Mouse (Mus musculus): ENCODE results near the gene Zbtb37. TPM values are rescaled to one million over a fixed set of nuclear protein-coding genes. Genes with fewer than 3 reads are reported as not detected.
A peak's percentile ranks its signal among the peaks of the same experiment; 100 is the strongest.
"Not testable (repeated sequence)": the region's sequence is repeated elsewhere in the genome, so short reads cannot be mapped to it uniquely, and the experiment has no call there.

The Zbtb37 gene
- total RNA-seq, 2 experiments from 2014 or later = 6.2 to 6.6 TPM

DNA sequence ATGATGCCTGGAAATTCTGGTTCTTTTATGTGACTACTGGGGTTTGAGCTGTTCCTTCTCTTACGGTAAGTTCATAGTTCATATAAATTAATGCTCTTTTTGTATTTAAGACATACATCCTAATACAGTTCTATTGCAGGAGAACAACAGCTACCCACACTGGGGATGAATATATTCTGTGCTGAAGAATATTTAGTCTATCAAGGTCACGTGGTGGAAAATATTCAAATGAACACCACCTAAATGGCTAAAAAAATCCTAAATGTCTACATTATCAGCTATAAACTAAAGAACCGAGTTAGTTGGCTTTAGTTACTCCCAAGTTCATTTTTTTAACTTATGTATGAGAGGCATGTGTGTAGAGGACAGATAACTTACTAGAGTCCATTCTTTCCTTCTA is 4.6 kb downstream of the Zbtb37 start:
- DNase-seq = no peak
- Histone ChIP-seq H3K4me3 (no peak overlapping the region), H3K27ac (no peak overlapping the region)
- no peak for TF ChIP-seq CTCF (IDR thresholded peaks at IDR 0.05)
- intact Hi-C loops (cut with DNase I) = loop anchor here (5.0 kb wide), 1 partner anchor 58 kb away; no protein-coding TSS in a partner anchor

GRCm38 (mm10) chr1:161028427-161028826 is 6.2 kb downstream of the Zbtb37 start:
- H3K4me3 ChIP-seq; DNase-seq; H3K27ac ChIP-seq; intact Hi-C loops (cut with DNase I): not testable (repeated sequence)

DNA sequence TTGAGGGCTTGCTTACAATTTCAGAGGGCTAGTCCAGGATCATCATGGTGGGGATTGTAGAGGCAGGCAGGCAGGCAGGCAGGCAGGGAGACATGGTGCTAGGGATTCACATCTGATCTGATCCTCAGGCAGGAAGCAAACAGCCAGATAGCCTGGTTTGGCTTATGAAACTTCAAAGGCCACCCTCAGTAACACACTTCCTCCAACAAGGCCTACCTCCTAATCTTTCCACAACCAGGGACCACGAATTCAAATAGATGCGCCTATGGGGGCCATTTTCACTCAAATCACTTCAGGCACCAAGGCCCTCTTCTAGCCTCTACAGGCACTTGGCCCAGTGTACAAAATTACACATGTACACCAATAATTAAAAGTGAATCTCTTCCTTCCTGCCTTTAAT is 7.5 kb downstream of the Zbtb37 start:
- no peak overlapping the region for H3K27ac ChIP-seq
- H3K4me3 ChIP-seq = no peak overlapping the region
- no peak for TF ChIP-seq CTCF (IDR thresholded peaks at IDR 0.05)
- no peak for DNase-seq
- intact Hi-C loops (cut with DNase I) = no loop called here

DNA sequence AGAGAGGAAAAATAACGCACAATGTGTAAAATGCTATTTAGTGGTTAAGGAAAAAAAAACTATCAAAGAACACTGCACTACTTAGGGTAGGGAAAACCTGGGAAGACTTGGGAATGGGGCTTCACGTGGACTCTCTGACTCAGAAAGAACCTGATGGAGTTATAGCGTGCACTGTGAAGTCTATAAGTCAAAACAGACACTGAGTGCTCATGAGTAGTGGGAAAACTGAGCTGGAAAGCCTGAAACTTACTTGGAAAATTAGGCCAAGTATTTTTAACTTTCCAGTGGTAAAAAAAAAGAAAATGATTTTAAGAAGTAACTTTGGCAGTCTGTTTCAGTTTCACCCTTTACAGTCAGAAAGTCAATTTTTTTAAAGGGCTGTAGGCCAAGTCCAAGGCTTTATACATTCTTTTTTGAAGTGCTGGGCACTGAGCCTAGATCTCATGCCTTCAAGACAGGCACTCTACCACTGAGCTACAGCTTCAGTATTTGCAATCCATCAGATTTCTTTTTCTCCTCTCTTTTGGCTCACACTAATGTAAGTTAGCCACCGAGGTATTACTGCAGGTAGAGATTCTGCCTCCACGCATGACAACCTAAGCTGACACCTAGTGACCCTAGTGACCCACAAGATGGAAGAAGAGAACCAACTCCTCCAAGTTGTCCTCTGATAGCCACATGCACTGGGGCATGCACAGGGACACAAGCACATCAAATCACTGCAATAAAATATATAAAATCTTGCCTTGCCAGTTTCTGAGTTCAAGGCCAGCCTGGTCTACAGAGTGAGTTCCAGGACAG is 9.0 kb downstream of the Zbtb37 start:
- no peak overlapping the region for H3K4me3 ChIP-seq
- DNase-seq = no peak
- no peak for TF ChIP-seq CTCF (IDR thresholded peaks at IDR 0.05)
- peak overlapping the region; percentile 12; the same call in 1 of the 2 replicates for H3K27ac ChIP-seq
- intact Hi-C loops (cut with DNase I) = no loop called here

- no peak for TF ChIP-seq CTCF (IDR thresholded peaks at IDR 0.05)
- H3K27ac ChIP-seq = no peak overlapping the region
- no peak overlapping the region for H3K4me3 ChIP-seq
- intact Hi-C loops (cut with DNase I) = no loop called here
- DNase-seq = no peak
These were observed 14.6 kb downstream of the Zbtb37 start for GRCm38 (mm10) chr1:161020051-161020450.

- H3K27ac ChIP-seq = no peak overlapping the region
- intact Hi-C loops (cut with DNase I) = no loop called here
- H3K4me3 ChIP-seq = no peak overlapping the region
- TF ChIP-seq CTCF (IDR thresholded peaks at IDR 0.05) = no peak
- no peak for DNase-seq
These were observed 18.3 kb downstream of the Zbtb37 start for GRCm38 (mm10) chr1:161016378-161016777.

- intact Hi-C loops (cut with DNase I) = no loop called here
- H3K4me3 ChIP-seq = no peak overlapping the region
- DNase-seq = no peak
- no peak for TF ChIP-seq CTCF (IDR thresholded peaks at IDR 0.05)
- H3K27ac ChIP-seq = no peak overlapping the region
These were observed 24.2 kb downstream of the Zbtb37 start for GRCm38 (mm10) chr1:161010436-161010835.

- DNase-seq = no peak
These were observed 26.6 kb downstream of the Zbtb37 start for GRCm38 (mm10) chr1:161008038-161008437.

GRCm38 (mm10) chr1:161006471-161006870 is 28.2 kb downstream of the Zbtb37 start:
- no peak for TF ChIP-seq CTCF (IDR thresholded peaks at IDR 0.05)
- DNase-seq = no peak
- H3K27ac ChIP-seq = no peak overlapping the region
- intact Hi-C loops (cut with DNase I) = no loop called here
- H3K4me3 ChIP-seq = no peak overlapping the region

More at GRCm38 (mm10) chr1:161008038-161008437, 26.6 kb downstream of the Zbtb37 start:
- intact Hi-C loops (cut with DNase I) = no loop called here
- Histone ChIP-seq H3K27ac (no peak overlapping the region), H3K4me3 (no peak overlapping the region)
- no peak for TF ChIP-seq CTCF (IDR thresholded peaks at IDR 0.05)

GRCm38 (mm10) chr1:161005526-161005925 is 29.1 kb downstream of the Zbtb37 start:
- intact Hi-C loops (cut with DNase I) = no loop called here
- H3K4me3 ChIP-seq = no peak overlapping the region
- no peak overlapping the region for H3K27ac ChIP-seq
- TF ChIP-seq CTCF (IDR thresholded peaks at IDR 0.05) = no peak
- DNase-seq = no peak

DNA sequence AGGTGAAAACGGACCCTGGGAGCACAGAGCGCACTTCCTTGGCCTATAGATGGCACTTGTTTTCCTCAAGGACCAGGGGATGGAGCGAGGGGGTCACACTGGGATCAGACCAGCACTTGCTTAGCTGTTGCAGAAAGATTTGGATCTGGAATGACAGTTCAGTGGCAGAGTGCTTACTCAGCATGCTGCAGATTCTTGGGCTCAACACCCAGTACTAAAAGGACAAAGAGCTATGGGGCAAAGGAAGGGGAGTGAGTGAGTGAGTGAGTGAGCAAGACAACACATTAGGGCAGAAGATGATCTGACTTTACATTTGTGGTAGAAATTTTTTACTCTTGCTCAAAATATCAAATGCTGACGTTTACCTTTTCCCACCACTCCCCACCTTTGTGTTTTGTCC is 29.7 kb downstream of the Zbtb37 start:
- no peak for DNase-seq
- intact Hi-C loops (cut with DNase I) = no loop called here
- H3K27ac ChIP-seq = no peak overlapping the region
- H3K4me3 ChIP-seq = no peak overlapping the region
- TF ChIP-seq CTCF (IDR thresholded peaks at IDR 0.05) = no peak

DNA sequence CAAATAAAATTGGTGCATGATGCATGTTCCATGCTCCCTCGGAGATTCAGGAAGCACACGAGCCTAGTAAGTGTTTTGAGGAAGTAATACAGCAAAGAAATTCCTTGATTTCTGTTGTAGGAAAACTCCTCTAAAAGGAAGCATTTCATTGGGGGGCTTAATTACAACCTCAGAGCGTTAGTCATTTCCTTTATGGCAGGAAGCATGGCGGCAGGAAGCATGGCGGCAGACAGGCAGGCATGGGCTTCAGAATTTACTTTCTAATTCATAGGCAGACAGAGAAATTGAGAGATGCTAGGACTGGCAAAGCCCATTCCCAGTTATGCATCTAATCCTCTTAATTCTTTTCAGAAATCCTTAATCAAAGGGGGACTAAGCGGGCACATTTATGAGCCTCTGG is 40.8 kb downstream of the Zbtb37 start:
- TF ChIP-seq CTCF (IDR thresholded peaks at IDR 0.05) = no peak
- intact Hi-C loops (cut with DNase I) = no loop called here
- DNase-seq = no peak

DNA sequence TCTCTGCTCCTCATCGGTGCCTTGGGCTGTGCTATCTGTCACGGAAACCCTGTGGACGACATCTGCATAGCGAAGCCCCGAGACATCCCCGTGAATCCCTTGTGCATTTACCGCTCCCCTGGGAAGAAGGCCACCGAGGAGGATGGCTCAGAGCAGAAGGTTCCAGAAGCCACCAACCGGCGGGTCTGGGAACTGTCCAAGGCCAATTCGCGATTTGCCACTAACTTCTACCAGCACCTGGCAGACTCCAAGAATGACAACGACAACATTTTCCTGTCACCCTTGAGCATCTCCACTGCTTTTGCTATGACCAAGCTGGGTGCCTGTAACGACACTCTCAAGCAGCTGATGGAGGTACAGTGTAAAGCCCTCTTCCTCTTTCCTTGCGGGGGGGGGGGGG is 45.3 kb downstream of the Zbtb37 start:
- H3K27ac ChIP-seq = no peak overlapping the region
- no peak for TF ChIP-seq CTCF (IDR thresholded peaks at IDR 0.05)
- DNase-seq = no peak
- intact Hi-C loops (cut with DNase I) = no loop called here
- no peak overlapping the region for H3K4me3 ChIP-seq

More for the DNA sequence above, 40.8 kb downstream of the Zbtb37 start:
- Histone ChIP-seq H3K27ac (no peak overlapping the region), H3K4me3 (no peak overlapping the region)
